Mouse (Mus musculus) thymus, adult 2 months (tissue): Measurements from ENCODE around the gene Wasl.

Experiments
- CTCF ChIP-seq: fragments of 200-500 bp; IDR thresholded peaks from 2 replicates; pipeline ENCODE4 v1.5.1; 2012; ENCODE audit warnings: mild to moderate bottlenecking, control low read depth, low read length, moderate library complexity, borderline replicate concordance; ENCODE audit not compliant: control insufficient read depth, poor library complexity, insufficient read depth; ENCODE audit errors: extremely low read depth
- POLR2A ChIP-seq: fragments of 200-500 bp; IDR thresholded peaks from 2 replicates; pipeline ENCODE4 v1.6.1; 2012; ENCODE audit warnings: mild to moderate bottlenecking, low read length, control low read depth, moderate library complexity; ENCODE audit not compliant: control insufficient read depth, poor library complexity, insufficient read depth; ENCODE audit errors: extremely low read depth

DNA sequence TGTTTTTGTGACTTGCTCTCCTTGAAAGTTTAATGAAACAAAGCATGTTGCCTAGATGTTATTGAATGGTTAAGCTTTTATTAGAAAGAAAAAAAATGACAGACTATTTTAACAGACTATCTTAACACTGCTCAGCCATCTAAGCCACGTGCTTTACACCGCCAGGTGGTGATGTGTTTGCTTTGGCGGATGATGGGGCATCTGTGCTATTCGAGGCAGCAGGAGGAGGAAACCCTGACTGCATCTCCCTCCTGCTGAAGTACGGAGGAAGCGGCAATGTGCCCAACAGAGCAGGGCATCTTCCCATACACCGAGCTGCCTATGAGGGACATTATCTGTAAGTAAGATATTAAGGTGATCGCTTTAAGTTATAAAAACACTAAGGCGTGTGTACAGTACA is 100.7 kb downstream of the Wasl start:
- TF ChIP-seq CTCF (no peak), POLR2A (no peak)
